Mouse (Mus musculus) limb, embryonic 11.5 days (tissue): Measurements from ENCODE around the gene Pitpnm2. TPM values are rescaled to one million over a fixed set of nuclear protein-coding genes. Genes with fewer than 3 reads are reported as not detected.
A peak's percentile ranks its signal among the peaks of the same experiment; 100 is the strongest.

Source experiments
- ATAC-seq: fragments of 200-750 bp; cut with Nextera tagmentation; 2 replicates; pipeline ENCODE4 v1.8.0; 2017; ENCODE audit warnings: low read depth; ENCODE audit not compliant: insufficient number of reproducible peaks, low FRiP score, low TSS enrichment
- DNase-seq: peaks from one replicate; pipeline ENCODE4 v3.0.0-alpha.2; 2015; ENCODE audit warnings: low spot score
- H3K27ac ChIP-seq: fragments of 300-500 bp; sonication (generic); replicated peaks from 2 replicates; pipeline ENCODE4 v1.5.1; 2014; ENCODE audit warnings: low read depth, mild to moderate bottlenecking, low read length
- H3K27me3 ChIP-seq: fragments of 300-500 bp; sonication (generic); 2 replicates; pipeline ENCODE4 v1.6.1; 2014; ENCODE audit warnings: mild to moderate bottlenecking, low read length, mixed read lengths; ENCODE audit not compliant: control insufficient read depth, insufficient read depth
- H3K36me3 ChIP-seq: fragments of 300-500 bp; sonication (generic); 2 replicates; pipeline ENCODE4 v1.6.1; 2014; ENCODE audit warnings: mild to moderate bottlenecking, low read length, moderate library complexity, mixed read lengths; ENCODE audit not compliant: control insufficient read depth, insufficient read depth
- H3K4me1 ChIP-seq: fragments of 300-500 bp; sonication (generic); 2 replicates; pipeline ENCODE4 v1.6.1; 2014; ENCODE audit warnings: low read length, mixed read lengths; ENCODE audit not compliant: control insufficient read depth, insufficient read depth
- H3K4me2 ChIP-seq: fragments of 300-500 bp; sonication (generic); 2 replicates; pipeline ENCODE4 v1.6.1; 2014; ENCODE audit warnings: low read depth, mild to moderate bottlenecking, moderate library complexity; ENCODE audit not compliant: severe bottlenecking
- H3K4me3 ChIP-seq: fragments of 300-500 bp; sonication (generic); 2 replicates; pipeline ENCODE4 v1.5.1; 2014; ENCODE audit warnings: low read depth, low read length
- H3K9ac ChIP-seq: fragments of 300-500 bp; sonication (generic); 2 replicates; pipeline ENCODE4 v1.6.1; 2014; ENCODE audit warnings: mild to moderate bottlenecking, low read length
- H3K9me3 ChIP-seq: fragments of 300-500 bp; sonication (generic); 2 replicates; pipeline ENCODE4 v1.6.1; 2016; ENCODE audit warnings: low read length; ENCODE audit not compliant: control insufficient read depth
- WGBS: fragments of 180-500 bp; shearing (Covaris S2); extraction: QIAGEN DNeasy Blood & Tissue Kit; methylation state at CpG from one replicate; pipeline ENCODE4 v1.1.7; 2014; 5-methylcytosine and 5-hydroxymethylcytosine counted together
- polyA plus RNA-seq: library from polyadenylated mRNA; unstranded; fragments of >200 nt; fragmentation: Nextera tagmentation; extraction: Ambion mirVana; gene quantifications from 2 replicates; pipeline ENCODE4 v1.2.1, GENCODE M21; 2014

Gene Pitpnm2
- polyA plus RNA-seq, 1 experiment from 2014 or later = 3.4 TPM

DNA sequence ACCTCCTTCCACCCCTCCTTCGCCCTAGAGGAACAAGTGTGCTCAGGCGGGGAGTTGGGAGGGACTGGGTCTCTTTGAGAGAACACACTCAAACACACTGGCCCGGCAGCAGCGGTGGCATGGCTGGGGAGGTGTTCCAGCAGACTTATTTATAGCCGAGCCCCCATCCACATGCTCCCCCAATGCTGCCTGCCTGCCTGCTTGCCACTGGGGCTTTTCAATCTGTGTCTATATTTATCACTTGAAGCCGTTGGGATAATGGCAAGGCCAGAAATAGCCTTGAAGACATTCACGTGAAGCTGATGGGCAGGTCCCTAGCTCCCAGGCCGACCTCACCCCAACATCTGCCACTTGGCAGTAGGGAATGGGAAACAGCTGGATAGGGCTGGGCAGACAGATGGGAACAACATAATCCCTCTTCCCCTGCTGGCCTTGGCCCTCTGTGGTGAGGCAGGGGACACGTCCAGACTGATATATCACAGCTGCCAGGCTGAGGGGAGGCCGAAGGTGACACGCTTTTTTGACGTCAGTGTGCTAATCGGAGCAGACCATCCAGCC, 43.0 kb downstream of the Pitpnm2 start:
- peak; percentile 56 for DNase-seq
- Histone ChIP-seq H3K9me3 (no peaks in the 10 kb centered on the region), H3K27ac (no peak overlapping the region)

DNA sequence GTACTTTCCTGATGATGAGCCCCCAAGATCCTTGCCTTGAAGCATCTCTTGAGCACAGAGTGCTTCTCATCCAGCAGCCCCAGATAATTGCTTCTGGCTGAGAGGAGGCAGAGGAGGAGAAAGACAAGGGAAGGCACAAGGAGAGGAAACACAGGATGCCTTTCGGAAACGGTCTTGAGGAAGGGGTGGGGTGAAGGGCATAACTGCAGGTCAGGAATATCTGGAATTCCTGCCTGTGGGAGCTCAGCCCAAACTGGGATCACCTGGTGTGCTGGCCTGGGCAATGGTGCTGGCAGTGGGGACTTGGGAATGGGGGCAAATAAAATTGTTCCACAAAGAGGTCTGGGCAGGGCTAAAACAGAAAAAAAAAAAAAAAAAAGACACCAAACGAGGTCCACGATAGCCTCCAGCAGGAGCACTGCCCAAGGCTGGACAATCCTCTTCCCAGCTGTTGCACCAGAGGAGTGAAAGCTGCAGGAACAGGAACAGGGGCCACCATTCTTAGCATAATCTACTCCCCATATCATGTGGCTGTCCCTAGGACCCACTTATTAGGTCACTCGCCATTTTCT, 43.7 kb downstream of the Pitpnm2 start:
- Histone ChIP-seq H3K9ac (no peak overlapping the region), H3K27ac (no peak overlapping the region), H3K4me2 (no peak overlapping the region), H3K27me3 (no peaks in the 10 kb centered on the region), H3K4me1 (peaks cover 10% of the 10 kb centered on the region), H3K4me3 (no peak overlapping the region), H3K9me3 (no peaks in the 10 kb centered on the region), H3K36me3 (no peaks in the 10 kb centered on the region)
- DNase-seq = no peak
- no peak for ATAC-seq
- WGBS = 32% methylated on average over 5 of the region's 5 CpGs

More for the DNA sequence above, 43.0 kb downstream of the Pitpnm2 start:
- Histone ChIP-seq H3K36me3 (no peaks in the 10 kb centered on the region), H3K9ac (no peak overlapping the region), H3K4me3 (no peak overlapping the region), H3K4me2 (no peak overlapping the region), H3K4me1 (peaks cover 10% of the 10 kb centered on the region), H3K27me3 (no peaks in the 10 kb centered on the region)
- 0 out of 2 replicates have a peak, but pooled peaks have one; percentile 26 for ATAC-seq
- WGBS = 27% methylated on average over 13 of the region's 13 CpGs

DNA sequence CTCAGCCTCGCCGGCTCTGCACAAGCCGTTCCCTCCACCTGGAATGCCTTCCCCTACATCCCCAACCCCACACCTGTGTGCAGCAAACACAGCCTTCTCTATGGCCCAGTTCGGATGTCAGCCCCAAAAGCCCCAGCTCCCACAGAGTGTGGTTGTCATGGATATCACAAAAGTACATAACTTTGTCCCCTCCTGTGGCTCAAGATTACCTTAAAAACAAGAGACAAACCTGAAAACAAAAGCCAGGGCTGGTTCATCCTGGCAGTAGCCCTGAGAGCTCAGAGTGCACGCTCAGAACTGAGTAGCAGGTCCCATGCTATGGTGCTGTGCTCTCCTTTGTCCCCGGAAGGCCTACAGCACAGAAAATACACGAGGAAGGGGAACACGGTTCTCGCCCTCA, 44.3 kb downstream of the Pitpnm2 start:
- H3K9me3 ChIP-seq = no peaks in the 10 kb centered on the region
- H3K4me1 ChIP-seq = peaks cover 10% of the 10 kb centered on the region
- DNase-seq (no peak), ATAC-seq (no peak)
- 84% methylated on average over 9 of the region's 9 CpGs for WGBS
- no peak overlapping the region for H3K4me3 ChIP-seq
- H3K27me3 ChIP-seq = no peaks in the 10 kb centered on the region
- H3K9ac ChIP-seq = no peak overlapping the region
- no peaks in the 10 kb centered on the region for H3K36me3 ChIP-seq
- no peak overlapping the region for H3K4me2 ChIP-seq
- no peak overlapping the region for H3K27ac ChIP-seq

DNA sequence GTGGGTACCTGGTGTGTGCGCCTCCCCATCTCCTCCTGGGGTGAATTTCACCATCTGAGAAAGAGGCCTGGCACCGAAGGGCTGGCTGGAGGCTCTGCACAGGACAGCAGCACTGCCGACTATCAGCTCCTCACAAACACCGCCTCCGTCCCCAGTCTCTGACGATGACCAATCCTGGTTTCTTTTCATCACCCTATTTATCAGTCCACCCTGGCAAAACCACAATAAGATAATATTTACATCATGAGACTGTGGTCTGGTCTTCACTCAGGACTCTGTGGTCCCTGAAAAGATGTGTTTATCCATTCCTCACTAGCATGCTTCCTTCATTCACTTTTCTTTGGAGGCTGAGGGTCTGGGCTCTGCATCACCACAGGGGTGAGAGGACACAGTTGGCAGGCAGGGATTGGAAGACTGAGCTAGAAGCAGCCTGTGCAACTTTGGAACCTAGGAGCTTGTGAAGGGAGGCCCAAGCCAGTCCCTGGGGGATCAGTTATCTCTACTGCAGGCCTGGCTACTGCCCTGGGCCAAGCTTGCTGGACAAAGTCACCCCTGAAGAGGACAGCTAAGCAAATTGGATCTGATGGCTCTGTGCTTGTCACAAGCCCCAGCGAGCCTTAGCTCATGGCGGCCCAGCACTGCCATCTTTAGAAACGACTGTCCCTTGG, 45.3 kb downstream of the Pitpnm2 start:
- no peak overlapping the region for H3K4me3 ChIP-seq
- no peaks in the 10 kb centered on the region for H3K9me3 ChIP-seq
- ATAC-seq = no peak
- H3K4me1 ChIP-seq = peaks cover 12% of the 10 kb centered on the region
- no peaks in the 10 kb centered on the region for H3K36me3 ChIP-seq
- DNase-seq = no peak
- 93% methylated on average over 9 of the region's 9 CpGs for WGBS
- no peaks in the 10 kb centered on the region for H3K27me3 ChIP-seq
- no peak overlapping the region for H3K9ac ChIP-seq
- no peak overlapping the region for H3K27ac ChIP-seq
- H3K4me2 ChIP-seq = no peak overlapping the region

DNA sequence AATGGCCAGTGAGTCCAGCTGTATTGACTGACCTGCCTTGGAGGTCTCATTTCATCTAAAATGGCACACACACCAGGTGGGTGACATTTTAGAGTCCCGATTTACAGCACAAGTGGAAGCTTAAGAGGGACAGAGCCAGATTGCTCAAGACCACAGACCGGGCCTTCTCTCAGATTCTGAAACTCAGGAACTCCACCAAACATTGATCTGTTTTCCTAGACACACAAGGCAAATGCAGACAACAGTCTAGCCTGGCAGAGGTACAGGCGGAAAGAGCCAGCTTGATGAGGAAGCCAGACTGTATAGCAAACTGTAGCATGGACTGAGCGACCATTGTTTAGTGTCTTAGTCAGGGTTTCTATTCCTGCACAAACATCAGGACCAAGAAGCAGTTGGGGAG, 46.3 kb downstream of the Pitpnm2 start:
- Histone ChIP-seq H3K27ac (no peak overlapping the region), H3K4me2 (no peak overlapping the region), H3K4me3 (no peak overlapping the region), H3K9ac (no peak overlapping the region), H3K36me3 (no peaks in the 10 kb centered on the region), H3K4me1 (peaks cover 12% of the 10 kb centered on the region), H3K27me3 (no peaks in the 10 kb centered on the region), H3K9me3 (no peaks in the 10 kb centered on the region)
- 89% methylated on average over 4 of the region's 4 CpGs for WGBS
- no peak for DNase-seq
- no peak for ATAC-seq

DNA sequence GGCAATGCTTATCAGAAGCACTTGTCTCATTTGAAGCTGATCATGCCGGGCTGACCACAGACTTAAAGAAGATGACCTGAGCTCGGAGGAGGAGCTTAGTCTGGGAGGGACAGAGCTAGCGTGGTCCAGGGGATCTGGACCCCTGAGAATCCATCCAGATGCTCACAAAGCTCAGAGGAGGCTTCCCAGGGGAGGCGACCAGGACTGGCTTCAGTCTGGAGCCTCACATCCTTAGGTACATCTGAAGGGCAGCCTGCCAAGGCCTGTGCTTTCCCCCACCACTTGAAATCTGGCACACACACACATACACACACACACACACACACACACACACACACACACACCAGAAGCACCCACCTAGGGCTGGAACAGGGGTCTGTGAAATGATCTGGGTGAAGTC, 47.5 kb downstream of the Pitpnm2 start:
- ATAC-seq = no peak
- Histone ChIP-seq H3K4me1 (peaks cover 10% of the 10 kb centered on the region), H3K27ac (no peak overlapping the region), H3K27me3 (no peaks in the 10 kb centered on the region), H3K9me3 (no peaks in the 10 kb centered on the region), H3K4me2 (no peak overlapping the region), H3K9ac (no peak overlapping the region), H3K36me3 (no peaks in the 10 kb centered on the region), H3K4me3 (no peak overlapping the region)
- WGBS = 56% methylated on average over 4 of the region's 4 CpGs
- no peak for DNase-seq

DNA sequence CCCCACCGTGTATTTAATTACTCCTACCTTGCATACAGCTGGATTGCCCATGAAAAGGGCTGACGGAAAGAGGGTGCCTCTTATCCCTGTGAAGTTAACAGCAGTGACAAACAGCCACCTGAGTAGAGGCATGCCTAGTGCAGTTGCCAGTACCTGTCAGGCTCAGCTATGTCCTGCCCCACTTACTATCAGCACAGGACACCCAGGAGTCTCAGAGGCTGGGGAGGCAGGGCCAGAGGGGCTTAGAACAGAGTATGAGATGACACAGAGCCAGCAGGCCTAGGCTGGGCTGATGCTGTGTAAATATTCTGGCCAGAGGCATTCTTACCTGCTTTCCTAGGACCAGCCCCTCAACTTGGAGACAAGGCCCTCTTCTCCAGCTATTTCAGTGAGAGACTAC, 48.0 kb downstream of the Pitpnm2 start:
- no peak overlapping the region for H3K9ac ChIP-seq
- no peak overlapping the region for H3K27ac ChIP-seq
- peaks cover 5% of the 10 kb centered on the region for H3K4me1 ChIP-seq
- no peak for DNase-seq
- no peak overlapping the region for H3K4me3 ChIP-seq
- H3K9me3 ChIP-seq = no peaks in the 10 kb centered on the region
- no peaks in the 10 kb centered on the region for H3K36me3 ChIP-seq
- 81% methylated on average over 2 of the region's 2 CpGs for WGBS
- no peak overlapping the region for H3K4me2 ChIP-seq
- H3K27me3 ChIP-seq = no peaks in the 10 kb centered on the region
- no peak for ATAC-seq

DNA sequence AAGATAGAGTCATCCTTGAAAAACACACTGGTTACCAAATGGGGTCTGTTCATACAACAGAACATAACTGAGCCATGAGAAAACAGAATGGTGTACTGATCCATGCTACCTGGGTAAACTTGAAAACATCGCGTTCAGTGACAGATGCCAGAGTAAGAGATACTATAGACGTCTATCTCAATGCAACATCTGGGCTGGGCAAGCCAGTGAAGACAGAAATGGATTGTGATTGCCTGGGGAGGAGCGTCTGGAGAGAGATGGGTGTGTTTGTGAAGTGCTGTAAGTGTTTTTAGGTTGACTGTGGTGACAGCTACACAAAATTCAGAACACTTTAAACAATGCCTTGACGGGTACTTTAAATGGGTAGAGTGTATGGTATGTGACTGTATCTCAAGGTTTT, 48.7 kb downstream of the Pitpnm2 start:
- H3K27ac ChIP-seq = no peak overlapping the region
- H3K4me1 ChIP-seq = 0 out of 2 replicates have a peak, but pooled peaks cover 3% of the 10 kb centered on the region
- no peaks in the 10 kb centered on the region for H3K9me3 ChIP-seq
- no peak overlapping the region for H3K4me3 ChIP-seq
- no peak for ATAC-seq
- no peak for DNase-seq
- 63% methylated on average over 5 of the region's 5 CpGs for WGBS
- H3K9ac ChIP-seq = no peak overlapping the region
- no peaks in the 10 kb centered on the region for H3K36me3 ChIP-seq
- H3K4me2 ChIP-seq = no peak overlapping the region
- H3K27me3 ChIP-seq = no peaks in the 10 kb centered on the region
